Mouse (Mus musculus): Measurements from ENCODE around the gene Hacl1.
A peak's percentile ranks its signal among the peaks of the same experiment; 100 is the strongest.
"Not testable (repeated sequence)": the region's sequence is repeated elsewhere in the genome, so short reads cannot be mapped to it uniquely, and the experiment has no call there.

Gene Hacl1

GRCm38 (mm10) chr14:31630677-31631076, 10.4 kb downstream of the Hacl1 start:
- no peak for DNase-seq

- DNase-seq: no peak
Observed at GRCm38 (mm10) chr14:31622748-31623147, 18.3 kb downstream of the Hacl1 start.

GRCm38 (mm10) chr14:31620591-31621223, 20.4 kb downstream of the Hacl1 start:
- DNase-seq: no peak

GRCm38 (mm10) chr14:31617997-31618396, 23.1 kb downstream of the Hacl1 start:
- no peak for DNase-seq

GRCm38 (mm10) chr14:31617204-31617603, 23.9 kb downstream of the Hacl1 start:
- DNase-seq: no peak

GRCm38 (mm10) chr14:31613671-31614070, 27.4 kb downstream of the Hacl1 start:
- DNase-seq: no peak

- no peak for DNase-seq
Observed at GRCm38 (mm10) chr14:31611986-31612385, 29.1 kb downstream of the Hacl1 start.

DNA sequence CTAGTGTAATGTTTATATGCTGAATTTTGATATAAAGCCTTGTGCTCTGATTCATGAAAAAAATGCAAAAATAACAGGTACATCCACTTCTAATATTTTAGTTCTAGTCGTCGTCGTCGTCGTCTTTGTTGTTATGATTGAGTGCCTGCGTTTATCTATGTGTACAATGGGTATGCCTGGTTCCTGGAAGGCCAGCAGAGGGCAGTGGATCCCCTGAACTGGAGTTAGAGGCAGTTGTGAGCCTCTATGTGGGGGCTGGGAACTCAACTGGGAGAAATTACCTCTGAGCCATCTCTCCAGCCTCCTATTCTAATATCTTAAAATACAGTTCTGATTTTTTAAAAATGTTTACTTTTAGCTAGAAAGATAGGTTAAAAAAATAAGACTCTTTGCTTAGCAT, 35.6 kb downstream of the Hacl1 start:
- DNase-seq: peak; percentile 16

- peak; percentile 31 for DNase-seq
Observed at GRCm38 (mm10) chr14:31604916-31605315, 36.2 kb downstream of the Hacl1 start.

- DNase-seq: not testable (repeated sequence)
Observed at GRCm38 (mm10) chr14:31602616-31602979, 38.5 kb downstream of the Hacl1 start.

GRCm38 (mm10) chr14:31601908-31602615, 39.0 kb downstream of the Hacl1 start:
- no peak for DNase-seq

DNA sequence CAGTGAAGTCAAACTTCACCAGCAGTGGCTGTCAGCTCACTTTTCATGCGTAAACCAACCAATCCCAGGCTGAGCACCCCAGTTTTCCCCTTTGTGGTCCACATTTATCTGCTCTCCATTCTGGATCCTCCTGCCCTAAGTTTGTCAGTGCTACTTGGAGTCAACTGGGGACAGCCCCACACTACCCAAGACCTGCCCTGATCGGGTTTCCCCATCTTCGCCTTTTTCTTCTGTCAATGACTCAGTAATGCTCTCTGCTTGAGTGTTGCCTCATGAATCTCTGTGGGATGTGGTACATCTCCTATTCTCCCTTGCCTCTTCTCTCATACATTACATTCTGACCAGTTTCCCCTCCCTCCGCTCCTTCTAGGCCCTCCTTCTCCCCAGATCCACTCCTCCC, 43.6 kb downstream of the Hacl1 start:
- no peak for DNase-seq

DNA sequence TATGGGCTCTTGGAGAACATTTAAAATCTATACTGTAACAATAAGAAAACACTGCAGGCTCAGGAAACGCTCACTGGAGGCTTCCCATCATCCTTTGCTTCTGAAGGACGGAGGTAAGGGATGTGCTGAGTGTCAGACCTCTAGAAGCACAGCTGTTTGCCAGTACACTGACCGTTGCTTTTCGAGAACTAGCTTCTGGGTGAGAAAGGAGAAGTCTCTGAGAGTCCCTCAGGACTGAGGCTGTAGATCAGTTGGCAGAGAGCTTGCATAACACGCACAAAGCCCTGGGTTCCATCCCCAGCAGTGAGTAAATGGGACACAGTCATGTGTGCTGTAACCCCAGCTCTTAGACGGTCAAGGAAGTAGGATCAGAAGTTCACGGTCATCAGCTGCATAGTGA, 44.7 kb downstream of the Hacl1 start:
- no peak for DNase-seq

GRCm38 (mm10) chr14:31594693-31595092, 46.4 kb downstream of the Hacl1 start:
- no peak for DNase-seq

DNA sequence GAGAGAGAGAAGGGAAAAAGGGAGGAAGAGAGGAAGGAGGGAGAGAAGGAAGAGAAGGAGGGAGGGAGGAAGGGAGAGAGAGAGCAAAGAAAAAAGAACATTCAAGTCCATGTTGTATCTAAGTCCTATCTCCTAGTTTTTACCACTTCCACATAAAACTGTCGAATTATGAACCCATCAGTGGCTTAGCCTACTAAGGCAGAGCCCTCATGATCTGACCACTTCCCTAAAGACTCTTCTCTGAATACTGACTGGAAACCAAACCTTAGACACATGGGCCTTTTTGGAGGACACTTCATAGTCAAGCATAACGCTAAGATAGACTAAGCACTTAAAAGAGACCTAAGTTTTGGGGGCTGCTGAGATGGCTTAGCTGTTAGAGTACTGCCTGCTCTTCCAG, 48.0 kb downstream of the Hacl1 start:
- no peak for DNase-seq

GRCm38 (mm10) chr14:31591243-31591642, 49.8 kb downstream of the Hacl1 start, which contains the start of gene Colq:
TSS of gene Colq (minus strand) at chr14:31591343.
- no peak for DNase-seq

- no peak for DNase-seq
Observed at GRCm38 (mm10) chr14:31586451-31586850, 54.6 kb downstream of the Hacl1 start.

GRCm38 (mm10) chr14:31583082-31583481, 58.0 kb downstream of the Hacl1 start:
- no peak for DNase-seq

DNA sequence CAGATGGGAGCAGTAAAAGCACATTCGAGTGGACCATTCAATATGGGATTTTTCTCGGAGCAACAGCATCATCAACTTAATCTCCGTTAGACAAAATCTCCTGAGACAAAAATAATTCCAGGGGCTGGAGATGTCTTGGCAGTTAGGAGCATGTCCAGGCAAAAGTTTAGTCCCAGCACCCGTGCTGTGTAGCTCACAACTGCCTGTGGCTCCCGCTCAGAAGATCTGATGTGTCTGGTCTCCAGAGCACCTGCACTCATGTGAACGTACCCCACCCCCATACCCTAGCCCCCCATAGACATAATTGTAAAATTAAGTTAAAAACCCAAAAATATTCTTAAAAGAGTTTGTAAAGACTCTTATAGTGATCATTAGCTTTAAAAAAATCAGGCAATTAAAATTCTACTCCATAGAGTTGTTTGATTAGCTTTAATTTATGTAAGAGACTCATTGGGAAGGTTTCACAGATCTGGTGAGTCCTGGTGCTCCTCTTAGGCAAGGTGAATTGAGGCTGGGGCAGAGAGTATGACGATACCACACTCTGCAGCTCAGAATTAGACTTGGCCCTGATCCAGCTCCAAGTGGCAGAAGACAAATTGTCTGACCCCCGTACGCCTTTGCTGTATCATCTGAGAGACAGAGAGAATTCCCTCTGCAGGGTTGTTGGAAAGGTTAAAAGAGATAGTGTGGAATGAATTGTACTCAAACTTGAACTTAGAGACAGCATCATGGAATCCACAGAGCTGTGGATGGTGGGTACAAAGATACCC, 62.9 kb downstream of the Hacl1 start:
- DNase-seq: no peak

- DNase-seq: no peak
Observed at GRCm38 (mm10) chr14:31576846-31577697, 64.0 kb downstream of the Hacl1 start.

- DNase-seq: no peak
Observed at GRCm38 (mm10) chr14:31575866-31576265, 65.2 kb downstream of the Hacl1 start.

GRCm38 (mm10) chr14:31574903-31575665, 66.0 kb downstream of the Hacl1 start:
- no peak for DNase-seq
